Mouse (Mus musculus): ENCODE measurements at regions not wholly inside any gene's neighbourhood (a gene's known extent, or its start where the extent isn't known, plus 50 kb on each side); places are given as distances from the start of the nearest gene placed in this dataset.

DNA sequence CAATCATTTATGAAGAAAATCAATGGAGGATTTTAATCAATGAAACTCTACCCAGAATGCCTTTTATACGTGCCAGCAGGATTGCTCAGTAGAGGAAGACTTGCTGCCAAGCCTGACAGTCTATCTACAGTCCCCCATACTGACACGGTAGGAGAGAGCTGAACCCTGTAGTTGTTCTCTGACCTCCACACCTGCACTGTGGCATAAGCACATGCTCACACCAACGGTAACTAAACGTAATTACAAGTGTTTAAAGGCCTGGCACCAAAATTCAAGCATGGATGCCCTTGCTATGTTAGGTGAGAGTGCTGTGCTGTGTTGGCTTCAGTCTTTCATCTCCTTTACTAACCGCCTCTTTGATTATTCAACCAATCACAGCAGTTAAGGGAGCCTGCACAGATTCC is 190.8 kb downstream of the Pfkfb3 start:
- DNase-seq (ENCODE audit: low spot score) = no peak

DNA sequence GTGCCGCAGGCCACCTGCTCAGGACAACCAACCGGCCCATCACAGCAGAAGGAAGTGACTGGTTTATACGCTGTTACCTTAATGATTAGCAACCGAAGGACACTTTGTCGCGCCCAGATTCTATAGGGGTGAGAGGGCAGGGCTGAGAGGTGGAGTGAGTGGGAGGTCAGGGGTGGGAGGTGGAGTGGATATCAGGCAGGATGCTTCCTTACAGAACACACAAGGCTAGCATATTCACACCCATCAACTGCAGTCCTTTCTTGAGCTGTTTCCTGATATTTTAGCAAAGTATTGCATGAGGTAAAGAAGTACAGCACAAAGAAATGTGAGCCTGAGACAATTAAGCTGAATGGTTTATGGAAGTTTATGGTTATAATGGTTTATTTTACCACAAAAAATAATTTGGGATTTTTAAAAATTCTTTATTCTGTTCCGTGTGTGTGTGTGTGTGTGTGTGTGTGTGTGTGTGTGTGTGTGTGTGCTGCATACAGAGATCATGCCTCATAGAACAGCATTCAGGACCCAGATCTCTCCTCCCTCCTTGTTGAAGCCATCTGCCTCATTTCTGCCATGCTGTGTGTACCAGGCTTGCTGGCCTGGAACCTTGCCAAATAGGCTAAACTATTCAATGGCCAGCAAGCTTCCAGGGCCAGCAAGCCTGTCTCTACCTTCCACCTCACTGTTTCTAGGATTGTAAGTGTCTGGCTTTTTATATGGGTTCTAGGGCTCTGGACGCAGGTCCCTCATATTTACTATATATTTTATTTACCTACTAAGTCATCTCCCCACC is 190.5 kb downstream of the Prkcq start:
- no peak for DNase-seq (ENCODE audit: low spot score)

- DNase-seq (ENCODE audit: low spot score) = no peak
Observed at GRCm38 (mm10) chr2:11359280-11359679, 187.4 kb downstream of the Prkcq start.

DNA sequence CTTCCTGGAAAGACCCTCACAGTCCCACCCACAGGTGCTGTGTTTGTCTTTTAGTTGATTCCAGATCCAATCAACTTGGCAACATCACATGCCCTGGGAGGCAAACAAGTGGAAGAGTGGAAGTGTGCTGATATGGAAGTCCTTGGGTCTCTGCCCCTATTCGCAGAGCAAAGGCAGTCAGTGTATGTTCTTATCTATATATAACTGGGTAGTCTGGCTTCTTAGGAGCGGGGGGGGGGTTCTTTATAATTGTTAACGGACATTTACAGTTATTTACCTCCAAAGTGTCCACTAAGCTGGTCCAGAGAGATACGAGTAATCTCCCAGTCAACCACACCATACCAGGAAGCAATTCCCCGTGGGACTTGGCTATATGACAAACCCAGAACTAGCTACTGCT is 184.8 kb downstream of the Prkcq start:
- no peak for DNase-seq (ENCODE audit: low spot score)

- no peak for DNase-seq (ENCODE audit: low spot score)
Observed at GRCm38 (mm10) chr2:11355594-11355993, 183.7 kb downstream of the Prkcq start.

All from gastrocnemius, adult 18-20 months (tissue).